Mouse (Mus musculus): ENCODE results near the gene Sstr2. TPM values are rescaled to one million over a fixed set of nuclear protein-coding genes. Genes with fewer than 3 reads are reported as not detected.

Gene Sstr2
- polyA plus RNA-seq (2012; fragmentation: generic; extraction: Trizol) = 0.30 TPM
- long read RNA-seq, experiment 1 = 0 reads
- long read RNA-seq, experiment 2 = 0 reads

DNA sequence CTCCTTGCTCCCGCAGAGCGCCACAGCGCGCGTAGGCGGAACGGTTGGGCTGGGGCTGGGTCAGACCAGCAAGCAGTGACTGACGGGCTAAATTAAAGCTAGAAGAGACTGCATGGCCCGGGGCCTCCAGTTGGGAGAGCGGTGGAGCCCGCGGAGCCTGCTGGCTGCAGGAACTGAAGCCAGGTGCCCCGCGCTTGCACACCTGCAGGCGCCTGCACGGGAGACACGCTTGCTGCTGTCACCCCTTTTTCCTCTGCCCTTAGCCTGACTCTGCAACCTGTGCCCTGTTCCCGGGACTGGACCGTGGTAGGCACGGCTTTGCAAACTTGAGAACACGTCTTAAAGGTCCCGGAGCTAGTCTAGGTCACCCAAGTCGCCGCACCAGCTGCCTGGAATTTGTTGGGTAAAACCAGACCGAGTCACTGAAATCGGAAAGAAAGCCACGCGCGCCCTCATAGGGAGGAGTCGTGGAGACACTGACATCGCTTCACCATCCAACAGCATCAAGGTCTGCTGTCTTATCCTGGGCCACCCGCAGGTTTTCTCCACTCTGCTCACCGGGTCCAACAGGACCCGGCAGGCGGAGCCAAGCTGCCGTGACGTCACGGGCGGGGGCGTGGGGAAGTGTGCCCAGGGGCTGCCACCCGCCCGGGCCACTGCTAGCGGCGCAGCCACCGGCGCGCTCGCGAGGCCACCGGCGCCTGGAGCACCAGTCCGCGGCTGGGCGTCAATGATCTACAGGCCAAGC, at the start of gene Sstr2:
Gene Sstr2, plus strand, starts transcription at position 671 of the 748 bp plus-strand sequence.
- Histone ChIP-seq H3ac (ENCODE audit: control insufficient read depth, insufficient read length, low read depth) (peak within 1 kb of the TSS; percentile 12), H3K4me3 (ENCODE audit: insufficient read depth, poor library complexity, severe bottlenecking) (no peak within 1 kb of the TSS), H3K79me3 (ENCODE audit: low read depth) (no peaks in the 10 kb centered on the region), H3K27me3 (ENCODE audit: control insufficient read depth, insufficient read depth, insufficient read length) (peaks cover 6% of the 10 kb centered on the region), H3K36me3 (ENCODE audit: control insufficient read depth, insufficient read depth) (no peaks in the 10 kb centered on the region), H3K79me2 (ENCODE audit: control insufficient read depth, insufficient read depth) (no peaks in the 10 kb centered on the region)
- TF ChIP-seq CEBPB (IDR thresholded peaks at IDR 0.05; ENCODE audit: low read depth) = no peak
- TF ChIP-seq MAX (IDR thresholded peaks at IDR 0.05) = no peak
- TF ChIP-seq CTCF (IDR thresholded peaks at IDR 0.05; ENCODE audit: control insufficient read depth, insufficient read depth, insufficient read length) = no peak
- TF ChIP-seq MYOD1 (IDR thresholded peaks at IDR 0.05; ENCODE audit: control insufficient read depth, insufficient read length, low read depth) = no peak
- no peak for TF ChIP-seq USF1 (IDR thresholded peaks at IDR 0.05; ENCODE audit: low read depth)

DNA sequence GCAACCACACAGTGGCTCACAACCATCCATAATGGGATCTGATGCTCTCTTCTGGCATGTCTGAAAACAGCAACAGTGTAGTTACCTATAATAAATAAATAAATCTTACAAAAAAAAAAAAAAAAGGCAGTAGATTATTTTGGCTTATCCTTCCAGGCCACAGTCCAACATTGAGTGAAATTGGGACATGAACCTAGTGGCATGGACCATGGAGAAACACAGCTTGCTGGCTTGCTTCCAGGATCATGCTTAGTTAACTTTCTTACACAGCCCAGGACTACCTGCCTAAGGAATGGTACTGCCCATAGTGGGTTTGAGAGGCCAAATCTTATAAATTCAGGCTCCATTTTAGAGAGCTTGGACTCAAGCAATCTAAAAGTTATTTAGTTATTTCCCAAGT, 47.5 kb upstream of the Sstr2 start:
- Histone ChIP-seq H3ac (ENCODE audit: control insufficient read depth, insufficient read length, low read depth) (no peak overlapping the region), H3K36me3 (ENCODE audit: control insufficient read depth, insufficient read depth) (no peaks in the 10 kb centered on the region), H3K79me3 (ENCODE audit: low read depth) (no peaks in the 10 kb centered on the region), H3K79me2 (ENCODE audit: control insufficient read depth, insufficient read depth) (no peaks in the 10 kb centered on the region), H3K4me3 (ENCODE audit: insufficient read depth, poor library complexity, severe bottlenecking) (no peak overlapping the region), H3K27me3 (ENCODE audit: control insufficient read depth, insufficient read depth, insufficient read length) (no peaks in the 10 kb centered on the region)
- TF ChIP-seq MYOD1 (IDR thresholded peaks at IDR 0.05; ENCODE audit: control insufficient read depth, insufficient read length, low read depth) = no peak
- no peak for TF ChIP-seq FOSL1 (IDR thresholded peaks at IDR 0.05; ENCODE audit: insufficient read depth, low read length, poor library complexity, severe bottlenecking)
- TF ChIP-seq MYOG (IDR thresholded peaks at IDR 0.05; ENCODE audit: control insufficient read depth, extremely low read depth, insufficient read length) = no peak
- no peak for TF ChIP-seq USF1 (IDR thresholded peaks at IDR 0.05; ENCODE audit: low read depth)

DNA sequence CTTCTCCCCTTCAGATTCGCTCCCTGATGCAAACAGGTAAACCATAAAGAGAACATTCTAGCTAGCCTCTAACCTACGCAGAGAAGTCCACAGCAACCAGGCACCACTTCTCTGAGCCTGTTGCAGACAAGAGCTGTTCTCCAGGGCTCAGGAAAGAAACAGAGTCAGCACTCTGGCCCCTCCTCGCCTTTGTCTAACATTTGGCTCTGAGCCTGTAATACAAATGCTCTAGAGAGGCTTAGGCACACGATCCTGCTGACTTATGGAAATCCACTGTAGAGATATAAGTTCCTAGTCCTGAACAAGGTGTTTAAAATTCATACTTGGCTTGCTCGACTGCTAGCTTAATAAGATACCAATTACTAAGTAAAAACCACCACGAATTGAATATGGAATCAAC, 46.5 kb upstream of the Sstr2 start:
- no peaks in the 10 kb centered on the region for H3K79me2 ChIP-seq (ENCODE audit: control insufficient read depth, insufficient read depth)
- no peaks in the 10 kb centered on the region for H3K36me3 ChIP-seq (ENCODE audit: control insufficient read depth, insufficient read depth)
- H3K27me3 ChIP-seq (ENCODE audit: control insufficient read depth, insufficient read depth, insufficient read length) = no peaks in the 10 kb centered on the region
- no peak for TF ChIP-seq MYOD1 (IDR thresholded peaks at IDR 0.05; ENCODE audit: control insufficient read depth, insufficient read length, low read depth)
- TF ChIP-seq CTCF (IDR thresholded peaks at IDR 0.05; ENCODE audit: control insufficient read depth, insufficient read depth, insufficient read length) = no peak
- TF ChIP-seq MAX (IDR thresholded peaks at IDR 0.05) = no peak
- no peak for TF ChIP-seq CEBPB (IDR thresholded peaks at IDR 0.05; ENCODE audit: low read depth)
- TF ChIP-seq USF1 (IDR thresholded peaks at IDR 0.05; ENCODE audit: low read depth) = no peak
- TF ChIP-seq FOSL1 (IDR thresholded peaks at IDR 0.05; ENCODE audit: insufficient read depth, low read length, poor library complexity, severe bottlenecking) = no peak
- no peaks in the 10 kb centered on the region for H3K79me3 ChIP-seq (ENCODE audit: low read depth)
- no peak overlapping the region for H3K4me3 ChIP-seq (ENCODE audit: insufficient read depth, poor library complexity, severe bottlenecking)
- H3ac ChIP-seq (ENCODE audit: control insufficient read depth, insufficient read length, low read depth) = no peak overlapping the region

DNA sequence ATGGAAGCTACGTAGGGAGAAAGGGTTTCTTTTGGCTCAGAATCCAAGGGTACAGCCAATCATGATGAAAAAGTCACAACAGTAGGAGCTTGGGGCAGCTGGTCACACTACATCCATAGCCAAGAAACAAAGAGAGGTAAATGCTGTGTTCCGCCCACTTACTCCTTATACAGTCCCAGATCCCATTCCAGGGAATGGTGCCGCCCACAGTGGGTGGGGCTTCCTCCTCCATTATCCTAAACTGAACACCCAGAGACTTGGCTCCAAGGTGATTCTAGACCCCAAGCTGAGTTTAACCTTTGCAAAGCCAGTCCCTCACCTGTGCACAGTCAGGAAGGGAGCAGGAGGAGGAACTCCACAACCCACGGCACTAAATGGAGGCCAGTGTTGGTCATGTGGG, 41.9 kb upstream of the Sstr2 start:
- Histone ChIP-seq H3K4me3 (ENCODE audit: insufficient read depth, poor library complexity, severe bottlenecking) (no peak overlapping the region), H3ac (ENCODE audit: control insufficient read depth, insufficient read length, low read depth) (no peak overlapping the region), H3K27me3 (ENCODE audit: control insufficient read depth, insufficient read depth, insufficient read length) (no peaks in the 10 kb centered on the region), H3K79me2 (ENCODE audit: control insufficient read depth, insufficient read depth) (no peaks in the 10 kb centered on the region), H3K36me3 (ENCODE audit: control insufficient read depth, insufficient read depth) (no peaks in the 10 kb centered on the region), H3K79me3 (ENCODE audit: low read depth) (no peaks in the 10 kb centered on the region)
- TF ChIP-seq MYOD1 (IDR thresholded peaks at IDR 0.05; ENCODE audit: control insufficient read depth, insufficient read length, low read depth) (no peak), MYOG (IDR thresholded peaks at IDR 0.05; ENCODE audit: control insufficient read depth, extremely low read depth, insufficient read length) (no peak), MAX (IDR thresholded peaks at IDR 0.05) (no peak), CEBPB (IDR thresholded peaks at IDR 0.05; ENCODE audit: low read depth) (no peak), FOSL1 (IDR thresholded peaks at IDR 0.05; ENCODE audit: insufficient read depth, low read length, poor library complexity, severe bottlenecking) (no peak), USF1 (IDR thresholded peaks at IDR 0.05; ENCODE audit: low read depth) (no peak), CTCF (IDR thresholded peaks at IDR 0.05; ENCODE audit: control insufficient read depth, insufficient read depth, insufficient read length) (no peak)

DNA sequence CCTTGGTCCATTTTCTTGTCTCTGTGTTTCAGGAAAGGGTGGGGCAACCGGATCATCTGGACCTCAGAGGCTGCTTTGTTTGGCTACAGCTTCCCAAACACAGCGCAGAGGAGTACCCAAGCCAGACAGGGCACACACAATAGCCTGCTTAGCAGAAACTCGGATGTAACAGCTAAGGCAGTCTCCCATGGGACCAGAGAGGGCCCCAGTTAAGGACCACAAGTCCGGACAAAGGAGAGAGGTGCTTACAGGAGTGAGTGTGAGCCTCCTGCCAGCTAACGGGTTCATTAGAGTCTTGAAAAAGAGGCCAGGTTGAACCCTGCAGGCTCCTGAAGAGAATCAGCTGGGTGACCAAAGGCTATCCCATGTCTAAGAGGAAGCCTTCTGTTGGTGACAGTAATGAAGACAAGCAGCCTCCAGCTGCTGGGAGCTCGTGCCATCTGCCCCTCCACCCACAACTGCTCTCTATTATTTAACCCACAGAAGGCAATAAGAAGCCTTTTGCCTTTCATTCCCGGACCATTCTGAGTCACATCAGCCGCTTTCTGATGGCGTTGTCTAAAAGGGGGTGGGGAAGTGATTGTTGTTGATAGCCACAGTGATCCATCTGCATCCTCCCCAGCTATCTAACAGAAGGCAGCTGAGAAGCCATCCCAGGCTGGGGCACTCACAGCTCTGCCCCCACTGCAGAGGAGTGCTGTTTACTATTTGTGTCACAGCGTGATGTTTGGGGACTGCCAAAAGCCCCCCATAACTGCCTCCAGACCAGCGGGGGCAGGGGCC, 35.1 kb upstream of the Sstr2 start:
- Histone ChIP-seq H3K79me3 (ENCODE audit: low read depth) (no peaks in the 10 kb centered on the region), H3K4me3 (ENCODE audit: insufficient read depth, poor library complexity, severe bottlenecking) (no peak overlapping the region), H3ac (ENCODE audit: control insufficient read depth, insufficient read length, low read depth) (no peak overlapping the region), H3K79me2 (ENCODE audit: control insufficient read depth, insufficient read depth) (no peaks in the 10 kb centered on the region), H3K36me3 (ENCODE audit: control insufficient read depth, insufficient read depth) (no peaks in the 10 kb centered on the region), H3K27me3 (ENCODE audit: control insufficient read depth, insufficient read depth, insufficient read length) (no peaks in the 10 kb centered on the region)
- no peak for TF ChIP-seq CEBPB (IDR thresholded peaks at IDR 0.05; ENCODE audit: low read depth)
- no peak for TF ChIP-seq MYOG (IDR thresholded peaks at IDR 0.05; ENCODE audit: control insufficient read depth, extremely low read depth, insufficient read length)

DNA sequence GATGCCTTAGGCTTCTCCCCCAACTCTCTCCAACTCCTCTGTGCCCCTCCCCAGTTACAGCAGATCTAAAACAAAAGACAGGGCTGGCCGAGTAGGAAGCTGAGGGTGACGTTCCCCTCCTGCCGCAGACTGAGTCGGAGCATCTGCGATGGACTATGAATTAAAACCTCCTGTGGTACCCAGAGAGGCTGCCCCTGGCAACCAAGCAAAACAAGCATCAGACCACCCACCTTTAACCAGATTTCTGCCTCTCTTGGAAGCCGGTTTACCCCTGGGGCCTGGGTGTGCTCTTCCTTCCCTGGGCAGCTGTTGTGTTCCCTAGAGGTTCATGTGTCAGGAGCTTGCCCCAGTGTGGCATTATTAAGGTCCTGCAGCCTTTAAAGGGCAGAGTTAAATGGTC, 32.7 kb upstream of the Sstr2 start:
- Histone ChIP-seq H3K27me3 (ENCODE audit: control insufficient read depth, insufficient read depth, insufficient read length) (no peaks in the 10 kb centered on the region), H3K4me3 (ENCODE audit: insufficient read depth, poor library complexity, severe bottlenecking) (no peak overlapping the region), H3K36me3 (ENCODE audit: control insufficient read depth, insufficient read depth) (no peaks in the 10 kb centered on the region), H3K79me2 (ENCODE audit: control insufficient read depth, insufficient read depth) (no peaks in the 10 kb centered on the region), H3K79me3 (ENCODE audit: low read depth) (no peaks in the 10 kb centered on the region), H3ac (ENCODE audit: control insufficient read depth, insufficient read length, low read depth) (no peak overlapping the region)
- TF ChIP-seq FOSL1 (IDR thresholded peaks at IDR 0.05; ENCODE audit: insufficient read depth, low read length, poor library complexity, severe bottlenecking) (no peak), CEBPB (IDR thresholded peaks at IDR 0.05; ENCODE audit: low read depth) (no peak), CTCF (IDR thresholded peaks at IDR 0.05; ENCODE audit: control insufficient read depth, insufficient read depth, insufficient read length) (no peak), MYOD1 (IDR thresholded peaks at IDR 0.05; ENCODE audit: control insufficient read depth, insufficient read length, low read depth) (no peak), MYOG (IDR thresholded peaks at IDR 0.05; ENCODE audit: control insufficient read depth, extremely low read depth, insufficient read length) (no peak), USF1 (IDR thresholded peaks at IDR 0.05; ENCODE audit: low read depth) (no peak), MAX (IDR thresholded peaks at IDR 0.05) (no peak)

All from C2C12 (cell line).